Mouse (Mus musculus): ENCODE measurements around the gene H2-Ke6.

The H2-Ke6 gene

DNA sequence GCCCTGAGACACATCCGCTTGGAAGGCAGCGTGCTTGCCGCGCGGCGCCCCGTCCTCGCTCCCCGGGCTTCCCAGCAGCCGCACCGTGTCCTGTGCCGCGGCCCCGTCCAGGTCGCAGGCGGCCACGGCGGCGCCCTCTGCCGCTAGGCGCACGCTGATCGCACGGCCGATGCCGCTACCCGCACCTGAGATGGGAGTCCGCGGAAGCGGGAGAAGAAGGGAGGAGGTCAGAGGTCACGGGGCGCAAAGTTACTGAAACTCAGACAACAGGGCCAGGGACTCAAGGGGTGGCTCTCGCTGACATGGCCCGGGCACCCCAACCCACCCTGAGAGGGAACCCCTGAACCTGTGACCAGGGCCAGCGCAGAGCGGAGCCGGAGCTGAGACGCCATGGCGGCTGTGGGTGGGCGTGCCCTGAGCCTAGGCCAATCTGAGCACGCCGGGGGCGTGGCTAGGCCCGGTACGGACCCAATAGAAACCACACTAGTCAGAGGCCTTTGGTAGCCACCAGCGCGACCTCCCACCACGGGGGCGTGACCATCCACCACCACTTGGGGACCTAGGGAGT is at the start of gene H2-Ke6:
H2-Ke6 (minus strand) TSS at position 405 of the 568 bp plus-strand sequence.
- DNase-seq (ENCODE audit: low read depth, low spot score) = peak; percentile 80

DNA sequence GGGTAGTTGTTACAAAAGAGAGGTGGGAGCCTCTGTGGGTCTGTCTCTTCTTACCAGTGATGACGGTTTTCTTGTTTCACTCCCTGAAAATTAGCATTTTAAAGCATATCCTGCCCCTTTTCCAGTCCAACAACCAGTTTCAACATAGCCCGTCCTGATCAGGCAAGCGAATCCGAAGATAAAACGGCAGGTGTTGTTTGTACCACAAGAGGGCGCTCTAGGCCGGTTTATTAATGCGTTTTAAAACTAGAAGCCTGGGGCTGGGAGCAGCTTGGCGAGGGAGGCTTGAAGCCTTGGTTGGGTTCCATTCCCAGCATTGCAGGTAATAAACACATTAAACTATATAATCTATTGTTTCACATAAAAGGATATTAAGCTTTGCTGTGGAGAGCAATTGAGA is 49.7 kb upstream of the H2-Ke6 start:
- DNase-seq (ENCODE audit: low read depth, low spot score) = peak; percentile 39

DNA sequence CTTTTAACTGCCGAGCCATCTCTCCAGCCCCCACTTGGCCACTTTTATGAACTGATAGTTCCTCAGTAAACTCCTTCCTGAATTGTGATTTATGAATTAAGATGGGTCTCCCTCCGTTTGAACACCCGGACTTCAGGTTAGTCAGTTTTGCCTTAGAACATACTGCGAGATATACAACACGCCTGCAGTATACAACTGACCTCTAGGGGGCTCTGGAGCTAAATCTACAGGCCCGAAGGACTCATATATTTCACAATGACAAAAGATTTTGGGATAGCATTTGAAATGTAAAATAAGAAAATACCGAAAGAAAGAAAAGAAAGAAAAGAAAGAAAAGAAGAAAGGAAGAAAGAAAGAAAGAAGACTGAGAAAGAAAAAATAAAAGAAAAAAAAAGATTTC is 47.4 kb upstream of the H2-Ke6 start:
- DNase-seq (ENCODE audit: low read depth, low spot score) = peak; percentile 21

DNA sequence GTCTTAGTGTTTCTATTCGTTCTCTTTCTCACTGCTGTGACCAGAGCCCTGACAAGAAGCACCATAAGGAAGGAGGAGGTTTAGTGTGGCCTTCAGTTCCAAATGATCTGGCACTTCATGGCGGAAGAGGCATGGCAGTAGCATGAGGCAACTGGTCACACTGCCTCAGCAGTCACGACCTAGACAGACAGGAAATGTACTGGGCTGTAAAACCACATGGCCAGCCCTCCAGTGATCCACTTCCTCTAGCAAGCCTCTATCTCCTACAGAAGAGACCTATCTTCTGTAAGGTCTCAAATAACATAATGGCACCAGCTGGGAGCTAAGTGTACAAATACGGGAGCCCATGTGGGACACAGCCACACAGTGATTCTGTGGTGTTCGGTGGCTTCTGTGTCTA is 44.2 kb upstream of the H2-Ke6 start:
- no peak for DNase-seq (ENCODE audit: low read depth, low spot score)

DNA sequence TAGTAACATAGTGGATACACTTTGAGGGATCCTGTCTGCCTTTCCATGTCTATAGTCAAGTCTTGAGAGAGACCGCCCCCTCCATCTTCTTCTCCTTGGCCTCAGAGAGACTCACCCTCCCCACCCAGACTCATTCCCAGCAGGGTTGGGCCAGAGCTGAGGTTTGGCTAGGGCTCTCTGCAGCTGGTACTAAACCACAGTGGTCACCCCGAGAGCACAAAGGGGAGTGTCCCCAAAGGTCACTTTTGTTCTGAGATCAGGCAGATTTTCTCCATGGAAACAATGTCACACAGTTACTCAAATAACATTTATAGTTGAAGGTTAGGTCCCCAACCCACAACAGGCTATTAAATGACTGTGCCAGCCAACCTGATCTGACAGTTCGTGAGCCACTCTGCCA is 41.0 kb upstream of the H2-Ke6 start:
- DNase-seq (ENCODE audit: low read depth, low spot score) = no peak

DNA sequence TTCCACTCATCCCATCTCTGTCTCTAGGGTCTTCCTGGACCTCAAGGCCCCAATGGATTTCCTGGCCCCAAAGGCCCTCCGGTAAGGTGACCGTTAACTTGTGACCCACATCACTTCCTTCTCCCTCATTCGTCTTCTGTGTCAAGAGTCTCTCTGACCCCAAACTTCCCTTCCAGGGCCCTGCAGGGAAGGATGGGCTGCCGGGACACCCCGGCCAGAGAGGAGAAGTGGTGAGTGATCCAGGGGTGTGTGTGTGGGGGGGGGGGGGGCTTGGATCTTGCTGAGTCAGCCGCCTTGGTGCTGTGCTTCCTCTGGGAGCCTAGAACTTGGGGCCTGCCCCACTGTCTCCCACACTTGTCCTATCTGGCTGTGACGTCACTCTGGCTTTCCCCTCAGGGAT is 29.4 kb upstream of the H2-Ke6 start:
- no peak for DNase-seq (ENCODE audit: low read depth, low spot score)

DNA sequence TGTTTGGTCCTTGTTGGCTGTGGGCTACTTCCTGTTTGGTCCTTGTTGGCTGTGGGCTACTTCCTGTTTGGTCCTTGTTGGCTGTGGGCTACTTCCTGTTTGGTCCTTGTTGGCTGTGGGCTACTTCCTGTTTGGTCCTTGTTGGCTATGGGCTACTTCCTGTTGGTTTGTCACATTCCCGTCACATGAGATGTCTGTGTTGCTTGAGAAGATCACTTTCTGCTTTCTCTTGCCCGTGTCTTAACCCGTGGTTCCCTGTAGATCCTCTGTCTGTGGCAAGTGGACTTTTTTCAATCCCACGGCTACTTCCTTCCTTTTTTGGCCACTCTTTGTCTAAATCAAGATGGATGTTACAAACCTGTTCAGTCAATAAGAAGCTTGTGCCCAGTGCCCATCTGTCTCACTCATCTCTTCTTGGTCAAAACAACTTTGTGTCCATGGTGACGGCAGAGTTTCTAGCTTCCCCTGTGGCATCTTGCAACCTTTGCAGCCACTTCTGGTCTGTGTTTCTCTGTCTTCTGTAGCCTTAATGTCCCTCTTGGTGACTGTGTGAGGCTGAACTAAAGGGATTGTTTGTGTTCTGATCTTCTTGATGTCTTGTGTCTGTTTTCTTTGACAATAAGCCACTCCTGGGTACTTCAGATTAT is 19.7 kb upstream of the H2-Ke6 start:
- no peak for DNase-seq (ENCODE audit: low read depth, low spot score)

DNA sequence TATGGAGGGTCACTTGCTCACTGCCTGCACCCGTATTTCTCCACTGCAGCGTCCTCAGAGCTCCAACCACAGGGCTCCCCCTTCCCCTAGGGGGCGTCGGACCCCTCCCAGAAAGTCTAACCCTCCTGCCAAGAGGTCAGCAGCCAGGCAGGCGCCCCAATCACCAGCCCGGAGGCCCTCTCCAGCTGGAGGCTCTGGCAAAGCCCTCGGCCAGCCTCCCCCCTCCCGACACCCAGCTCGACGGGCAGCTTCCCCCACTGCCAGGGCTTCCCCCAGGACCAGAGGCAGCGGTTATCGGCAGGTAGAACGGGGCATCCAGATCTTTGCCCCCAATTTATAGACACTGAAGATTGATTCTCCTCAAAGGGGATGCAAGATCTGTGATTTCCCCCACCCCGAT is 18.1 kb upstream of the H2-Ke6 start:
- no peak for DNase-seq (ENCODE audit: low read depth, low spot score)

DNA sequence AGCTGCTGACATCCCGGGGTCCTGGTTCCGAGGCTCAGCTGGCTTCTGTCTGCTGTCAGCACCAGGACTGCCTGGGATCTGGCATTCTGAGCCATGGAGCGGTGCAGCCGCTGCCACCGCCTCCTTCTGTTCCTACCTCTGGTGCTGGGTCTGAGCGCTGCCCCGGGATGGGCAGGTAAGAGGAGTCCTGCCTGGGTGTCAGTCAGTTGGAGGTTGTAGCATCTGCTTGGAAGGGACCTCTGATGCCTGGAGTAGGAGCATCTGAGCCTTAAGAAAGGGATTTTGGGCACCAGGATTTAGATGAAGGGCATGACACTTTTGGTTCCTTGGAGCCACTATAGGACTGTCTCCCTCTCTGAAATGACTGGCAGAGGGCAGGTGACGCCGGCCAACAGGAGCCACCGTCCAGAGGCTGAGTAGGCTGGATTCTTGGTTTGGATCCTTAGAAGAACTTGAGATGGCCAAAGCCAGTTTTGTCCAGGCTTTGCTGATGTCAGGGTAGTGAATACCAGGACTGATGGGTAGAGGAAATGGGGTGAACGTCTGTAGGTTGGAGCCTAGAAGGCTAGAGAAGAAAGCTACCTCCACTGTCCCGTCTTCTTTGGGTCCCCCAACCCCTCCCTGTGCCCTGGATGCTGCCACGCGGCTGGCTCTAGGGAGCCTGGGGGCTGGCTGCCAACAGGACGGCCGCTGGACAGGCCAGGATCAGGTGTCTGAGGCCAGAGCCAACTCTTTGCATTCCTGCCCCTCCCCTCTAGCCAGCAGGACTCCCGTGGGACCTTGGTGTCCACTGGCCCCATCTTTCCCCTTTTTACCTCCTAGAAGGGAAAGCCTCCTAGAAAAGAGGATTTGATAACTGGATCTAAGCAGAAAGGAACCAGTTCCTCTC is 11.9 kb upstream of the H2-Ke6 start:
- no peak for DNase-seq (ENCODE audit: low read depth, low spot score)

DNA sequence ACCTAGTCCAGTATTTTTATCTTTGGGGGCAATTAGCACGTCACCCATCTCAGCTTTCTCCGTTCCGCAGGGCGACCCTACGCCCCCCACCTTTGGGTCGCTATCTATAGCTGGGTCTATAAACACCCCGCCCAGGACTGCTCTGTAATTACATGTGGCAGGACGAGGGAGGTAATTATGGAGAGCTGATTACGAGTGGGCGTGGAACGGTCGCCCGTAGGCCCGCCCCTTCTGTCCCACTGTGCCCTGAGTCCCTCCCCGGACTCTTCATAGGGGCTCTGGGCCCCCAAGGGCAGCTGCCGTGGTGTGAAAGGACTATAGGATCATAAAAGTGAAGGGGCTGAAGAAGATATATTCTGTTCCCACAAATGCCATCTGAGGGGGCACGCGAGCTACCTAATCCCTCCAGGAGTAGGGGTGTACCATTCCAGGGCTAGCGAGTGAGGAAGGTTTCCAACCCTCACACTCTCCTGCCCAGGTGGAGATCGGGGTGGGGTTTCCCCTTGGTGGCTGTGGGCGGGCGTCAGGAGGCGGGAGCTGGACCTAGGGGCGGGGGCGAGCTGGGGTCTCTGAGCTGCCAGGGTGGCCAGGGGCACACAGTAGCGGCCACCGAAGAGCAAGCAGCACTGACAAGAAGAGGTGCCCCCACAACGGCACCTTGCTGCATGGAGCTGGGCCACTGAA is 11.2 kb upstream of the H2-Ke6 start, which contains the start of gene Col11a2:
Col11a2 (plus strand) TSS at position 560 of the 684 bp plus-strand sequence.
- DNase-seq (ENCODE audit: low read depth, low spot score) = no peak

DNA sequence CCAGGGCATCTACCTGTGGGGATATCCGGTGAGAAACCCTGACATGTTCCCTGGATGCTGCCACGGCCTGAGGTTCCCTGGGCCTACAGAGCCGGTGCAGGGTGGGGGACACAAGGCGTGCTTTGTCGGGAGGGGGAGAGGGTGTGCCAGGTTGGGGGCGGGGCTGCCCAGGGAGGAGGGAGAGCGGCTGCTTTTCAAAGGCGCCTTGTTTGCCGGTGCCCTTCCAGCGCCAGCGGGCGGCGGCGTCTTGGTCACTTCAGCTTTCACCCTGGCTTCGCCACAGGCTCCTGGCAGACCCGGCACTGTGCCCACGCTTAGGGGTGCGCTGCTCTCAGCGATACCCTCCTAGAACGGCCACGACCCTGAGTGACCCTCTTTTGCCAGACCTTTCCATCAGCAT is 10.6 kb upstream of the H2-Ke6 start:
- DNase-seq (ENCODE audit: low read depth, low spot score) = no peak

DNA sequence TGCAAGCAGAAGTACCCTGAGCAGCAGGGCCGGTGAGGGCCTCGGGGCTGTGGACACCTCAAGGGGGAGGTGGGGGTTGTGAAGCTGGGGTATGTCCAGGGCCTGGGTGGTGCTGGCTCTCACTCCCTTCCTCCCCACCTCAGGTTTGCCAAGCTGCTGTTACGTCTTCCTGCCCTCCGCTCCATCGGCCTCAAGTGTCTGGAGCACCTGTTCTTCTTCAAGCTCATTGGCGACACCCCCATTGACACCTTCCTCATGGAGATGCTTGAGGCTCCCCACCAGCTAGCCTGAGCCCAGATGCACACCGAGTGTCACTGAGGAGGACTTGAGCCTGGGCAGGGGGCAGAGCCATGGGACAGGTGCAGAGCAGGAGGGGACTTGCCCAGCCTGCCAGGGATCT is 9.4 kb upstream of the H2-Ke6 start:
- DNase-seq (ENCODE audit: low read depth, low spot score) = no peak

DNA sequence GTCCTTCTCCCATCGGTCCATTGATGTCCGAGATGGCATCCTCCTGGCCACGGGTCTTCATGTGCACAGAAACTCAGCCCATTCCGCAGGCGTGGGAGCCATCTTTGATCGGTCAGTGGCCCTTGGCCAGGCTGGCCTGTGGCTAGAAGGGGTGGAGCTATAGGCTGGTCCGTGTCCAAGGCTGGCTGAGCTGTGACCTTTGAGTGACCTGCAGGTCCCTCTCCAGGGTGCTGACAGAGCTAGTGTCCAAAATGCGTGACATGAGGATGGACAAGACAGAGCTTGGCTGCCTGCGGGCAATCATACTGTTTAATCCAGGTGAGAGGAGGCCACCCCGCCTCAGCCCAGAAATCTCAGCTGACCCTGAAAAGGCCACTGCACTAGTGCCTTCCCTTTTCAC is 8.8 kb upstream of the H2-Ke6 start:
- DNase-seq (ENCODE audit: low read depth, low spot score) = no peak

DNA sequence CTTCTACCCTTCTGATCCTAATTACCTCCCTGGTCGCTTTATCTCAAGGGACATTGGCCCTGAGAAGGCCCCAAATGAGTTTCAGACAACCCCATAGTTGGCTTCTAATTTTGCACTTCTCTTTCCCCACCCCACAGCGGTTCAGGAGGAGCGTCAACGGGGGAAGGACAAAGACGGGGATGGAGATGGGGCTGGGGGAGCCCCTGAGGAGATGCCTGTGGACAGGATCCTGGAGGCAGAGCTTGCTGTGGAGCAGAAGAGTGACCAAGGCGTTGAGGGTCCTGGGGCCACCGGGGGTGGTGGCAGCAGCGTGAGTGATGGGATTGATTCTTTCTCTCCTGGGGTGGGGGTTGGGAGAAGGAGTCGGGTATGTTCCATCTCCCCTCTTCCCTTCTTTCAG is 7.7 kb upstream of the H2-Ke6 start:
- no peak for DNase-seq (ENCODE audit: low read depth, low spot score)

DNA sequence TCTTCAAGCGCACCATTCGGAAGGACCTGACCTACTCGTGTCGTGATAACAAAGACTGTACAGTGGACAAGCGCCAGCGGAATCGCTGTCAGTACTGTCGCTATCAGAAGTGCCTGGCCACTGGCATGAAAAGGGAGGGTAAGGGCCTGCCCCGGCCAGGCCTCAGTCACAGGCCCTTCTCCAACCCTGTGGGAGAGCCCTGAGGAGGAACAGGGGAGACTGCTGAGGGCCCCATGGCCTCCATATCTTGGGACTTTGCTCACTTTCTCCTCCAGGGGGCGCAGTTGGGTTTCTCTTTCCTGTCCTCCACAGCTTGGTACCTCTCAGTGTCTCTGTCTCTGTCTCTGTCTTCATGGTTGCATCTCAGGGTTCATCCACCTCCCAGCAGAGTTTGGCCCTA is 6.2 kb upstream of the H2-Ke6 start:
- no peak for DNase-seq (ENCODE audit: low read depth, low spot score)

DNA sequence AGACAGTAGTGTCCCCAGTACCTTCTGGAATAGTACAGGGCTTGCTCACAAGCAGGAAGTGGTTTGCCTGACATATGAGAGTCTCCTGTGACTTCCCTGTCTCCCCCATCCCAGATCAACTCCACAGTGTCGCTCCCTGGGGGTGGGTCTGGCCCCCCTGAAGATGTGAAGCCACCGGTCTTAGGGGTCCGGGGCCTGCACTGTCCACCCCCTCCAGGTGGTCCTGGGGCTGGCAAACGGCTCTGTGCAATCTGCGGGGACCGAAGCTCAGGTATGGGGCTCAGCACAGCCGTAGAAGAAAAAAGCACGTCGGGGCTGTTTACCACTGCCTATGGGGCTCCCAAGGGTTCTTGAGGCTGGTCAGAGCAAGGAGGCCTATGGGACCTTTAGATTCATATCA is 5.6 kb upstream of the H2-Ke6 start:
- no peak for DNase-seq (ENCODE audit: low read depth, low spot score)

DNA sequence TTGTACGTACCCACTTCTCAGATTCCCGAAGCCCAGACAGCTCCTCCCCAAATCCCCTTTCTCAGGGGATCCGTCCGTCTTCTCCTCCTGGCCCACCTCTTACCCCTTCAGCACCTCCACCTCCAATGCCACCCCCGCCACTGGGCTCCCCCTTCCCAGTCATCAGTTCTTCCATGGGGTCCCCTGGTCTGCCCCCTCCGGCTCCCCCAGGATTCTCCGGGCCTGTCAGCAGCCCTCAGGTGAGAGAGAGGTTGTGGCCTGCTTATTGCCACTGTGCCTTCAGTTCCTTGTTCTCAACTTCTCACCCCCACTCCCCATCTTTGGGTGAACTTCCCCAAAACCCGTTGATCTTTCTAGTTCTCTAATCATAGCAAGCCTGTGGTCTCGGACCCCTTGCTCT is 4.9 kb upstream of the H2-Ke6 start:
- DNase-seq (ENCODE audit: low read depth, low spot score) = no peak

DNA sequence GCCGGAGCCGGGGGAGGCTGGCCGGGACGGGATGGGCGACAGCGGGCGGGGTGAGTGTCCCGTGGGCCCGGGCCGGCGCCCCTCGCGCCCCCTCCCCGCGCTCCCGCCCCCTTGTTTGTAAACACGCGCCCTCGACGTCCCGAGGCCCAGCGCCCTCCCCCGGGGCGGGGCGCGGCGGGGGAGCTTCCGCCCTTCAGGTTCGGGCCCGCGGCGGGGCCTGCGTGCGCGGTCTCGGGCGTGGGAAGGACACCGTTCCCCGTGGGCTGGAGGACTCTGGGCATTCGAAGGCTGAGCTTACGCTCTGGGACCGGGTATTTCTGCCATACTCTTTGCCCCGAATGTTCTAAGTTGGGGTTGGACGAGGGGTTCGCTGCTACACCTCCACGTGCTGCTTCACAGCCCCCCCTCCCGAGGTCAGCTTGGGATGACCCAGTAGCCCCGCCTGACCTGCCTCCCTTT is 4.3 kb upstream of the H2-Ke6 start:
- DNase-seq (ENCODE audit: low read depth, low spot score) = no peak

DNA sequence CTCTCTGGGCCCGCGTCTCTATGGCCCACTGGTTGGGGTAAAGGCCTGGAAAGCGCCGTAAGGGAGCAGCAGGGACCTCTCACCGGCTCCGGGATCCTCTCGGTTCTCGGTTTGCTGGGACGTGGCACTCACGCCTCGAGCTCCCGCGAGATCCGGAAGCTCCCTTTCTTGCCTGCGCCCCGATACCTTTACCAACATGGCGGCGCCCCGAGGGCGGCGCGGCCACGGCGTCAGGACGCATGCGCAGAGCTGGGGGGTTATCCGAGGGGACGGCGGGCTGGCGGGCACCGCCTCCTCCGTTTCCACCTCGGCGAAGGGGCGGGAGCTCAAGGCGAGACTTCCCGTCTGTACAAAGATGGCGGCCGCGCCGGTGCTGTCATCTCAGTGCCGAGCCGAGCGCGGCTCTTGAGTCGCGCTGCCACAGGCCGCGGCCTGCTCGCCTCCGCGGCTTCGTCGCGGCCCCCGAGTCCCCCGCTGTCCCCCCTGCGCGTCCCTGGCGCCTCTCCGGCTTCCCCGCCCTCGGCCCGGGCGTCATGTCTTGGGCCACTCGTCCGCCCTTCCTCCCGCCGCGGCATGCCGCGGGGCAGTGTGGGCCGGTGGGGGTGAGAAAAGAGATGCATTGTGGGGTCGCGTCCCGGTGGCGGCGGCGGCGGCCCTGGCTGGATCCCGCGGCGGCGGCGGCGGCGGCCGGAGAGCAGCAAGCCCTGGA is 3.8 kb upstream of the H2-Ke6 start, which contains the start of the genes Slc39a7 and Rxrb:
Slc39a7 (minus strand) TSS at position 218 of the 709 bp plus-strand sequence.
Rxrb (plus strand) TSS at position 348 of the 709 bp plus-strand sequence.
- peak; percentile 95 for DNase-seq (ENCODE audit: low read depth, low spot score)

DNA sequence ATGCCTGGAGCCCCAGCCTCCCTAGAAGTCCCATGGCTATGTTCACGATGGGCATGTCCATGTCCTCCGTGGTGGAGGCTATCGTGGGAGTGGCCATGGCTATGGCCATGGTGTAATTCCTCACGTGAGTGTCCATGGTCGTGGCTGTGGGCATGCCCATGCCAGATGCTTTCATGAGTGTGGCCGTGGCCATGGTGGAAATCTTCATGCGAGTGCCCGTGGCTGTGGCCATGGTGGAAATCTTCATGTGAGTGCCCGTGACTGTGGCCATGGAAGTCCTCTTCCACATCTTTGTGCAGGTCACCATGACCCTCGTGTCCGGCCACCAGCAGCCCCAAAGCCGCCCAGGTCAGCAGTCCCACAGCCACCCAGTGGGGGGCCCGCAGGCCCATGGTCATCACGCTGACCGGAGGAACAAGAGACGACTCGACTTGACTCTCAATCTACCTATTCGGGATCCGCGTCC is 3.0 kb upstream of the H2-Ke6 start:
- no peak for DNase-seq (ENCODE audit: low read depth, low spot score)
